Mouse (Mus musculus) brain, embryonic 14.5 days (tissue): Measurements from ENCODE around the gene Abcc3.

Experiments
- CTCF ChIP-seq: fragments of 200-500 bp; IDR thresholded peaks from 2 replicates; pipeline ENCODE4 v1.5.1; 2012; ENCODE audit warnings: inconsistent platforms, mild to moderate bottlenecking, moderate library complexity, borderline replicate concordance; ENCODE audit not compliant: insufficient read depth, insufficient read length; ENCODE audit errors: extremely low read depth
- POLR2A ChIP-seq: fragments of 200-500 bp; IDR thresholded peaks from 2 replicates; pipeline ENCODE4 v1.6.1; 2012; ENCODE audit warnings: mild to moderate bottlenecking, inconsistent platforms, borderline replicate concordance; ENCODE audit not compliant: poor library complexity, insufficient read depth, insufficient read length, severe bottlenecking; ENCODE audit errors: extremely low read depth

GRCm38 (mm10) chr11:94369981-94370380 lies 22.8 kb downstream of the Abcc3 start:
- TF ChIP-seq CTCF = no peak
- no peak for TF ChIP-seq POLR2A
